Mouse (Mus musculus) brown adipose tissue, adult 24 weeks (tissue): Measurements from ENCODE around the gene March11. TPM values are rescaled to one million over a fixed set of nuclear protein-coding genes. Genes with fewer than 3 reads are reported as not detected.

Experiments
- H3K27ac ChIP-seq: fragments of 200-500 bp; replicated peaks from 2 replicates; pipeline ENCODE4 v1.5.1; 2012; ENCODE audit warnings: low read depth, mild to moderate bottlenecking, low read length
- H3K4me1 ChIP-seq: fragments of 200-500 bp; 2 replicates; pipeline ENCODE4 v1.6.1; 2012; ENCODE audit warnings: low read length, mixed read lengths; ENCODE audit not compliant: control insufficient read depth, insufficient read depth, insufficient read length
- H3K4me3 ChIP-seq: fragments of 200-500 bp; 2 replicates; pipeline ENCODE4 v1.5.1; 2012; ENCODE audit warnings: low read depth, mild to moderate bottlenecking, low read length, moderate library complexity; ENCODE audit not compliant: insufficient read depth
- polyA plus RNA-seq: library from polyadenylated mRNA; stranded (reverse); fragments of >200 nt; gene quantifications from 2 replicates; pipeline ENCODE4 v1.2.4, GENCODE M21; 2012; ENCODE audit not compliant: missing spikeins, insufficient read depth, insufficient read length

March11 gene
- not detected in 2 replicates for polyA plus RNA-seq

DNA sequence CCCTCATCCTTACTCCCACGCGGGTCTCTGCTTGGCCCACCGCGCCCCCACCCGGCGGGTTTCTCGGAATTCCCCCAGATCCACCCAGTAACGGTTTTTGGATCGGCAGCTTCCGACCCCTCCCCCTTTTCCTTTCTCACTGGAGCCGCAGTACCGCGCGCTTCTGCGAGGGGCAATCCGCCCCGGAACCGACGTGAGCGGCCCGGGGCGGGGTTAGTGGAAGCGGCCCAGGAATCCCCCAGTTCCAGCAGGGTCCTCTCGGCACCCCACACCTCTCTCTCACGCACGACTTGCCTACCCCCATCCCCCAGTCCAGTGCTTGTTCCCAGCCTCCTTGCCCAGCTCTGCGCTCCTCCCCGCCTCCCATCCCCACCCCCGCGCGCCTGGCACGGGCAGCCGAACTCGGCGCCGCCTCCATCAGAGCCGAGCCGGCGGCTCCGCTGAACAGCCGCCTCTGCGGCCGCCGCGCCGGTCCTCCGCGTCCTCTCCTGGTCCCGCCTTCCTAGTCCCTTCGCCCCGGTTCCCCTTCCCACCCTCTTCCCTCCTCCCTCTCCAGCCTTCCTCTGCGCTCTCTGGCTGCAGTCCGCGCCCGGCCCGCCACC lies at the start of gene March11:
TSS of gene March11 (plus strand) at position 420 of the 602 bp plus-strand sequence.
- Histone ChIP-seq H3K27ac (no peak within 1 kb of the TSS), H3K4me1 (no peaks in the 10 kb centered on the region), H3K4me3 (peak within 1 kb of the TSS; percentile 16)

- Histone ChIP-seq H3K4me1 (no peaks in the 10 kb centered on the region), H3K4me3 (no peak overlapping the region), H3K27ac (no peak overlapping the region)
These were observed 46.5 kb upstream of the March11 start for GRCm38 (mm10) chr15:26262336-26262735.

- Histone ChIP-seq H3K4me1 (no peaks in the 10 kb centered on the region), H3K4me3 (no peak overlapping the region), H3K27ac (no peak overlapping the region)
These were observed 39.3 kb upstream of the March11 start for GRCm38 (mm10) chr15:26269596-26269995.

GRCm38 (mm10) chr15:26276035-26276511 lies 32.8 kb upstream of the March11 start:
- no peak overlapping the region for H3K27ac ChIP-seq
- H3K4me1 ChIP-seq, result no peaks in the 10 kb centered on the region
- no peak overlapping the region for H3K4me3 ChIP-seq

- Histone ChIP-seq H3K27ac (no peak overlapping the region), H3K4me1 (no peaks in the 10 kb centered on the region), H3K4me3 (no peak overlapping the region)
These were observed 32.2 kb upstream of the March11 start for GRCm38 (mm10) chr15:26276608-26277007.

DNA sequence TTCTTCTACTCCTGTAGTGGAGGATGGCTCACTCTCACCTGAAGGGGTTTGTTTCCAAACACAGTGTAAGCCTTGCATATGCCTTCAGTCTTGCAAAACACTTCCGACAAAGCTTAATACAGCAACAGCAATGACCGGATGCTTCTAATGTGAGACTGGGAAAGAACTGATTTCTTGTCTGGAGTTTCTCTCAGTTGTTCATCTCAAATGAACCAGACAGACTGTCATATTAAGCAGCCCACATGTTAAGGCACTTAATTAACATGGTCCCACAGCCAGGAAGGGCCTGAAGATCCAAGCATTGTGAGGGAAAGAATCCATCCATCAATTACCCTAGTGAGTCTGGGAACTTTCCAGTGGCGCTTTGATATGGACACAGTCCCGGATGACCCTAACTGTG lies 17.0 kb upstream of the March11 start:
- Histone ChIP-seq H3K4me1 (no peaks in the 10 kb centered on the region), H3K27ac (no peak overlapping the region), H3K4me3 (no peak overlapping the region)

GRCm38 (mm10) chr15:26292811-26293210 lies 16.0 kb upstream of the March11 start:
- H3K27ac ChIP-seq, result no peak overlapping the region
- no peak overlapping the region for H3K4me3 ChIP-seq
- H3K4me1 ChIP-seq, result no peaks in the 10 kb centered on the region

- H3K4me1 ChIP-seq, result no peaks in the 10 kb centered on the region
- no peak overlapping the region for H3K27ac ChIP-seq
- H3K4me3 ChIP-seq, result no peak overlapping the region
These were observed 15.6 kb upstream of the March11 start for GRCm38 (mm10) chr15:26293215-26293614.

GRCm38 (mm10) chr15:26298668-26299067 lies 10.2 kb upstream of the March11 start:
- Histone ChIP-seq H3K4me1 (no peaks in the 10 kb centered on the region), H3K27ac (no peak overlapping the region), H3K4me3 (no peak overlapping the region)

GRCm38 (mm10) chr15:26309291-26309931 lies 563 bp downstream of the March11 start:
- no peak overlapping the region for H3K27ac ChIP-seq
- no peak overlapping the region for H3K4me3 ChIP-seq
- H3K4me1 ChIP-seq, result no peaks in the 10 kb centered on the region

DNA sequence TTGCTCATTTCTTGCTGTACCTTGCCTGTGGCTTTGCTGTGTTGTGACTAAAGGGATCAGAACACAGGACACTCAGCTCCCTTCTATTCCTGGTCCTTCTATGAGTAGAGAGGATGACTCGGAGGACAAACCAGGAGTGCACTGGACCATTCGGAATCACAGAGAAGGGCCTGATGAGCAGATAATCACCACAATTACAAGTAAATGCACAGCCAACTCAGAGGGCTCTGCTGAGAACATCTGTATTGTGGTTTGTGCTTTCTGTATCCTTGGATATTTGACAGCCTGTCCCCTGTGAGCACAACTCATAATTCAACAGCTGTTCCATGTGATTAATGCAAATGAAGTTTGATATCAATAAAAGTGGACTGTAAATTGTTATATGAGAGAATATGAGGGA lies 11.0 kb downstream of the March11 start:
- Histone ChIP-seq H3K4me1 (no peaks in the 10 kb centered on the region), H3K27ac (no peak overlapping the region), H3K4me3 (no peak overlapping the region)

DNA sequence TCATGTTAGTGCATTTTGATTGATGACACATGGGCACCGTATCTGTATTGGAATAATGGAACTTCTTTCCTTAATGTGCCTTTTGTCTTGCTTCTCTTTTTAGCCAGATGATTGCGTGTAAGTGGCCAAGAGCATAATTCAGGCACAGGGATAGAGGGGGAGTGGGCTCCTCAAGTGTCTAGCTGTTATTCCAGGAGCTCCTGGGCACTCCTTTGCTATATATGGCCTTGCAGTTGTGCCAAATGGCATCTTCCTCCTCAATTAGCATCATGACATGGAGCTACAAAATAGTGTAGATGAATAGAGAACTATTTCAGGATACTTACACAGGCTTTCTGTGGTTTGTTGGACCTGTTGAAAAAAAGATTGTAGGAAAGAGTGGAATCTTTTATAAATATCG lies 11.6 kb downstream of the March11 start:
- H3K4me3 ChIP-seq, result no peak overlapping the region
- H3K4me1 ChIP-seq, result no peaks in the 10 kb centered on the region
- H3K27ac ChIP-seq, result no peak overlapping the region

DNA sequence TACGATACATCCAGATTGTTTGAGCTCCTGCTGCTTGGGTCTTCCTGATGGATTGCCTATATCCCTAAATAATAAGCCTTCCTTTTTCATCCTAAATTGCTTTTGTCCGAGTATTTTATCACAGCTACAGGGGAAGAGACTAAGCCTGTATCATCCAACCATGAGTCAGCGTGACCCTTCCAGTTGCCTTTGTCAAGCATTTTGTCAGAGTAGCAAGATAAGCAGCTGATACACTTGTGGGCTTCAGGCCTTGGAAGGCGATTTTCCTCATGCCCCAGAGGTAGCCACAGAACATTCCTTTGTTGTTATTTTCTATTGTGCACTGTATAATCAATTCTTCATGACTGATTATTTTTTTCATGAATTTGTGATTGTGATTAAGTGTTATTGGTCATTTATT lies 14.0 kb downstream of the March11 start:
- Histone ChIP-seq H3K27ac (no peak overlapping the region), H3K4me3 (no peak overlapping the region), H3K4me1 (no peaks in the 10 kb centered on the region)

DNA sequence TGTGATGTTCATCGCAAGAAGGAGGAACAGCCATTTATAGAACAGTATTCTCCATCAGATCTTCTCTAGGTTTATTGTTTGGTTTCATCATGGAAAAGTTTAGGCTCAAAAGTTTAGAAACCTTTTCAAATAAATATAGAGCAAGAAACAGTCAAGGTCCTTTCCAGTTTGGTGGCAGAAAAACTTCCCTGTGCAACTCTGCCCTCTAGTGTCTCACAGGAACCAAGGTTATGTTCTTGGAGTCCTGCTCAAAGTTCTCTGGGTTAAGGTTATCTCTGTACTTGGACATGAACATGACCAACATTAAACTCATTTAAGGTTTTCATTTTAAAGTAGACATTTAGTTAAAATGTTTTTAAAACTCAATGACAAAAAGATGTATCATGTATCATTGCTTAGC lies 18.3 kb downstream of the March11 start:
- no peak overlapping the region for H3K4me3 ChIP-seq
- no peak overlapping the region for H3K27ac ChIP-seq
- no peaks in the 10 kb centered on the region for H3K4me1 ChIP-seq

GRCm38 (mm10) chr15:26335791-26336190 lies 26.9 kb downstream of the March11 start:
- Histone ChIP-seq H3K4me1 (no peaks in the 10 kb centered on the region), H3K4me3 (no peak overlapping the region), H3K27ac (no peak overlapping the region)

GRCm38 (mm10) chr15:26337775-26338174 lies 28.9 kb downstream of the March11 start:
- Histone ChIP-seq H3K27ac (no peak overlapping the region), H3K4me3 (no peak overlapping the region), H3K4me1 (no peaks in the 10 kb centered on the region)
